Mouse (Mus musculus) CH12.LX (cell line): ENCODE results near the gene Anapc10. TPM values are rescaled to one million over a fixed set of nuclear protein-coding genes. Genes with fewer than 3 reads are reported as not detected.
"Not testable (repeated sequence)": the region's sequence is repeated elsewhere in the genome, so short reads cannot be mapped to it uniquely, and the experiment has no call there.

Source experiments
- DNase-seq: peaks from one replicate; pipeline ENCODE4 v3.0.0-alpha.2; 2013; ENCODE audit errors: extremely low read depth
- H3K27ac ChIP-seq: 2 replicates; pipeline ENCODE4 v1.5.1; 2012; ENCODE audit warnings: low read depth, mild to moderate bottlenecking, control low read depth, moderate library complexity; ENCODE audit not compliant: insufficient read depth
- H3K27me3 ChIP-seq: replicated peaks from 2 replicates; pipeline ENCODE3; 2012; ENCODE audit warnings: inconsistent platforms
- H3K36me3 ChIP-seq, 2 experiments: replicated peaks in 1 of 2; 2 replicates each; pipeline versions ENCODE3 to v1.6.1; 2012; ENCODE audit warnings: inconsistent platforms in 1 of 2, low read length in 1 of 2, mild to moderate bottlenecking in 1 of 2, mixed read lengths in 1 of 2, moderate library complexity in 1 of 2; ENCODE audit not compliant: control insufficient read depth in 1 of 2, insufficient read depth in 1 of 2
- H3K4me1 ChIP-seq, 2 experiments: 2 replicates each; pipeline ENCODE4 v1.6.1; 2012; ENCODE audit warnings: inconsistent platforms in 1 of 2, moderate library complexity in 1 of 2; ENCODE audit not compliant: insufficient read depth in 2 of 2, control insufficient read depth in 1 of 2
- H3K4me2 ChIP-seq: 2 replicates; pipeline ENCODE4 v1.6.1; 2012; ENCODE audit warnings: low read depth, mild to moderate bottlenecking, control low read depth; ENCODE audit not compliant: poor library complexity, insufficient read depth, severe bottlenecking
- H3K4me3 ChIP-seq, 3 experiments: fragments of 150-350 bp in 1 of 3; sonication (generic) in 1 of 3; replicated peaks in 1 of 3; 2 replicates each; pipeline versions ENCODE3 to v1.5.1; 2011 to 2012; ENCODE audit warnings: low read depth in 2 of 3, low read length in 2 of 3, mild to moderate bottlenecking in 2 of 3, moderate library complexity in 2 of 3, control low read depth in 1 of 3, improper control_type of control experiment in 1 of 3, inconsistent platforms in 1 of 3, mixed read lengths in 1 of 3; ENCODE audit not compliant: poor library complexity in 1 of 3
- H3K79me2 ChIP-seq: replicated peaks from 2 replicates; pipeline ENCODE4 v1.6.1; 2012; ENCODE audit warnings: mild to moderate bottlenecking, moderate library complexity; ENCODE audit not compliant: control insufficient read depth, poor library complexity, insufficient read depth, severe bottlenecking; ENCODE audit errors: extremely low read depth
- H3K9ac ChIP-seq: 2 replicates; pipeline ENCODE4 v1.6.1; 2012; ENCODE audit warnings: low read depth, mild to moderate bottlenecking, control low read depth, moderate library complexity; ENCODE audit not compliant: insufficient read depth
- H3K9me3 ChIP-seq: replicated peaks from 2 replicates; pipeline ENCODE3; 2012; ENCODE audit warnings: low read length, inconsistent platforms, mixed read lengths
- E2F4 ChIP-seq: IDR thresholded peaks from 2 replicates; pipeline ENCODE4 v1.6.1; 2011; ENCODE audit warnings: low read depth, low read length, improper control_type of control experiment; ENCODE audit not compliant: insufficient replicate concordance
- ELF1 ChIP-seq: IDR thresholded peaks from 2 replicates; pipeline ENCODE4 v1.6.1; 2014; ENCODE audit warnings: low read depth, mild to moderate bottlenecking, inconsistent platforms, low read length, improper control_type of control experiment
- ETS1 ChIP-seq: conservative IDR thresholded peaks from 2 replicates; pipeline ENCODE4 v1.6.1; 2012; ENCODE audit warnings: low read depth, mild to moderate bottlenecking, inconsistent platforms, low read length, improper control_type of control experiment, moderate library complexity
- IRF4 ChIP-seq: IDR thresholded peaks from 2 replicates; pipeline ENCODE4 v1.6.1; 2014; ENCODE audit warnings: low read depth, mild to moderate bottlenecking, inconsistent platforms, low read length, improper control_type of control experiment
- JUN ChIP-seq: IDR thresholded peaks from 2 replicates; pipeline ENCODE4 v1.6.1; 2011; ENCODE audit warnings: low read depth, mild to moderate bottlenecking, low read length, improper control_type of control experiment, moderate library complexity; ENCODE audit not compliant: insufficient read depth
- MAZ ChIP-seq: IDR thresholded peaks from 2 replicates; pipeline ENCODE4 v1.6.1; 2012; ENCODE audit warnings: low read depth, mild to moderate bottlenecking, inconsistent platforms, low read length, improper control_type of control experiment, moderate library complexity
- MYC ChIP-seq: IDR thresholded peaks from 2 replicates; pipeline ENCODE4 v1.6.1; 2011; ENCODE audit warnings: low read depth, mild to moderate bottlenecking, improper control_type of control experiment, low read length
- POLR2A ChIP-seq: IDR thresholded peaks from 2 replicates; pipeline ENCODE4 v1.6.1; 2011; ENCODE audit warnings: low read depth, mild to moderate bottlenecking, improper control_type of control experiment, low read length
- SMC3 ChIP-seq: IDR thresholded peaks from 2 replicates; pipeline ENCODE4 v1.6.1; 2011; ENCODE audit warnings: low read depth, low read length, improper control_type of control experiment
- TCF12 ChIP-seq: IDR thresholded peaks from 2 replicates; pipeline ENCODE4 v1.6.1; 2014; ENCODE audit warnings: low read depth, mild to moderate bottlenecking, inconsistent platforms, low read length, improper control_type of control experiment
- USF2 ChIP-seq: conservative IDR thresholded peaks from 2 replicates; pipeline ENCODE4 v1.6.1; 2011; ENCODE audit warnings: low read depth, low read length, improper control_type of control experiment
- ZNF384 ChIP-seq: IDR thresholded peaks from 2 replicates; pipeline ENCODE4 v1.6.1; 2012; ENCODE audit warnings: low read depth, low read length, improper control_type of control experiment, inconsistent platforms
- dilution Hi-C: fragments of 300-500 bp; cut with MboI; formaldehyde crosslinking; loops from 2 replicates; pipeline ENCODE4 v1.14.3; 2020; ENCODE audit warnings: low sequenced_read_pairs; ENCODE audit not compliant: extremely low pct_unique_long_range_greater_than_20kb, extremely low pct_ligation_motif_present
- in situ Hi-C: fragments of 300-500 bp; cut with MboI; formaldehyde crosslinking; loops from 3 replicates; pipeline ENCODE4 v1.14.3; 2019; ENCODE audit warnings: low sequenced_read_pairs, low pct_ligation_motif_present, low pct_unique_long_range_greater_than_20kb, mixed read lengths
- polyA plus RNA-seq: library from polyadenylated mRNA; unstranded; fragments of >175 nt; gene quantifications from 2 replicates; pipeline ENCODE4 v1.2.1, GENCODE M21; 2012; ENCODE audit warnings: low read depth; ENCODE audit not compliant: insufficient read length
- total RNA-seq, 2 experiments: library from RNA; depleted of rRNA; stranded (reverse); fragments of 300-350 nt in 1 of 2; fragments of >200 nt in 1 of 2; gene quantifications; 2 replicates each; pipeline ENCODE4 v1.2.3; 2012 to 2014

Gene Anapc10
- total and polyA plus RNA-seq, 3 experiments, result 9.7 to 25.2 (median 22.3) TPM

DNA sequence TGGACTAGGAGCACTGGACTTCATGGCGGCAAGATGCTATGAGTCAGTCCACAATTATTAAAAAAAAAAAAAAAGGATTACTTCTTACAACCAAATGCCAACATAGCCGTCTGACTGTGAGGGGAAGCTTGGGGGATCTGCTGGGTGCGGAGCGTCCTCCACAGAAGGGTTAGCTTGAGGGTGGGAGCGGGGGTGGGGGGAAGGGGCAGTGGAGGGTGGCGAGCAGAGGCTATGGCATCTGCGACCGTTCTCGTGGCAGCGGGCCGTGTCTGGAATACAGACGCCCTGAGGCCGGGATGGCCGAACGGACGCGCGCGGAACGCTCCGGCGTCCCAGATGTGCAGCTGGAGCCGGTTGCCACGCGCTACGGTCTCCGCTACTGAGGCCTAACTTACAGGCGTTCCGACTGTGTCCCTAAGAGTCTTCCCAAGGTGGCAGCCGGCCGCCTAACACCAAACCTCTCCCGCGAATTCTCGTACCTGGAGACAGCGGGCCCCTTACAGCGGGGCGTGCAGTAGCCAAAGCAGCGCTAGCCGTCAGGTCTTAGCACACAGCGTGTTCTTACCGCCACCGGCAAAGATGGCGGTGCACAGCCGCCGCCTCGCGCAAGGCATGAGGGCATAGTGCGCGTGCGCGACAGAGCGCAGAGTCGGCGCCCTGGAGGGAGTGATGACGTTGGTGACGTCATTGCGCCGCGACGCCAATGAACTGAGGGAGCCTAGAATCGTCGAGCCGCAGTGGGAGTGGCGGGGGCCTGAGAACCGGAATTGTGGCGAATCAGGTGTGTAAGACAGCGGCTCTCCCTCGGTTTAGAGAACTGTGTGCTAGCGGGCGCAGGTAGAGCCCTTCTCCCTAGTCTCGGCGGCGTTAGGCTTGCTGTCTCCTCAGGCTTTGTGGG, at the start of gene Anapc10, which contains the start of gene Abce1 (continued):
- peak; percentile 65; the same call in 1 of the 2 replicates for TF ChIP-seq E2F4
- TF ChIP-seq, all 38 proteins: peak for 24

DNA sequence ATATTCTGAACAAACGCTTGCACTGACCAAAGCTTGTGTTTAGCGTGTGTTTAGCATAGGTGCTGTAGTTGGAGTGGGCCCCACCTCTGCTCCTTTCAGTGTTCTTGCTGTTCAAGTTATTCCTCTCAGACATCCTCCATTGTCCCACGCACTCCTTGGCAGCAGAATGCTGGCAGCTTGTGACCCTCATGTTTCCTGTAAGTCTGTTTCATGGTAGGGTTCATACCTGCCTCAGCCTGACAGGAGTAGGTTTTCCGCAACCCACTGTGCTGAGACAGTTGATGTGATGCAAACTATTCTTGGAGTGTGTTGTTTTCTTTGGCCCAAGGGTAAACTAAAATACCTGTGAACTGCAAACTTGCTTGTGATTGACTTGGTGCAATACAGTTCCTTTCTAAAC, 35.2 kb upstream of the Anapc10 start:
- in situ Hi-C loops, result loop anchor here (25.0 kb wide), 1 partner anchor 1036 kb away; no protein-coding TSS in a partner anchor
- Histone ChIP-seq H3K27ac (no peak overlapping the region), H3K4me3 (no peak overlapping the region), H3K27me3 (no peaks in the 10 kb centered on the region), H3K9me3 (no peaks in the 10 kb centered on the region), H3K4me1 (no peaks in the 10 kb centered on the region), H3K4me2 (no peak overlapping the region), H3K9ac (no peak overlapping the region), H3K79me2 (no peaks in the 10 kb centered on the region; the same call in 1 of the 2 replicates), H3K36me3 (peaks cover 32 to 68% of the 10 kb centered on the region in 2 experiments)
- dilution Hi-C loops, result no loop called here
- no peak for TF ChIP-seq ELF1
- TF ChIP-seq TCF12, result no peak
- TF ChIP-seq ETS1, result no peak
- no peak for TF ChIP-seq POLR2A
- TF ChIP-seq JUN, result no peak
- no peak for TF ChIP-seq MAZ
- TF ChIP-seq USF2, result no peak
- TF ChIP-seq SMC3, result no peak
- TF ChIP-seq ZNF384, result no peak
- no peak for TF ChIP-seq IRF4
- no peak for DNase-seq

DNA sequence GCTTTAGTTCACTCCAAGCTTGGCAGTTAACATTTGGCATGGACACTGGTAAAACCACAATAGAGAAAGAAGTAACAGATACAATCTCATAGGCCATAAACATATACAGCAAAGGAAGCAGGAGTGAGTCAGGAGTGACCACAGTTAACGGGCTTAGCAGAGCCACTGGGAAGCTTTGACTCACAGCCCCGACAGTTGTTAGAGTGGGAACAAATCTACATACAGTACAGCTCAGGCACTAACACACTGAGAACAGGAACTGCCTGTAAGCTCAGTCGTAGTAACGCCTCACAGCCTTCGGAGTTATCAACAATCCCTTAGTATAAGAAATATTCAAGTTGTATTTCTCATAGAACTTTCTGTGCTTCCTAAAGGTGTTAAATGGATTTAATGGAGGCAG, 32.6 kb upstream of the Anapc10 start:
- Histone ChIP-seq H3K36me3 (peaks cover 28 to 70% of the 10 kb centered on the region in 2 experiments), H3K27ac (no peak overlapping the region), H3K9ac (no peak overlapping the region), H3K4me2 (no peak overlapping the region), H3K9me3 (no peaks in the 10 kb centered on the region), H3K27me3 (no peaks in the 10 kb centered on the region), H3K79me2 (no peaks in the 10 kb centered on the region), H3K4me3 (no peak overlapping the region), H3K4me1 (no peaks in the 10 kb centered on the region)
- TF ChIP-seq MAZ (no peak), MYC (no peak), ZNF384 (no peak)
- in situ Hi-C loops (loop anchor here (25.0 kb wide), 1 partner anchor 1033 kb away; no protein-coding TSS in a partner anchor), dilution Hi-C loops (no loop called here)
- DNase-seq, result peak; percentile 27

DNA sequence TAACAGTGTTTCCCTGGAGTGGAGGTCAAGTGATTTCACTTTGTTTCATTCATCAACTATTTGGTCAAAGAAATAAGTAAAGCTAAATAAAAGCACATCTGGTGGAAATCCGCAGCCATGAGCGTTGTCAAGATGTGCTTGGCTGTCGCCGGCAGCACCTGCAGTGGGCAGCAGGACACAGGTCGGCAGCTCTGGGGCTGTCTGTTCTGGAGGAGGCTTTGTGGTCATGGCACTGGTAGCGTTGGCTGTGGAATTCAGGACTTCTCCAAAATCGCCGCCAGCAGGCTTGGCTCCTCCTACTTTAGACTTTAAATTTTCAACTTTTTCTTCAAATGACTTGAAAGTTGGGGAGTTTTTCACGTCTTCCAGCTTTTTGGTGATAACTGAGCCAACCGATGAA, 31.5 kb upstream of the Anapc10 start:
- H3K4me3 ChIP-seq, H3K4me1 ChIP-seq, H3K27me3 ChIP-seq, H3K27ac ChIP-seq, H3K79me2 ChIP-seq, DNase-seq, H3K9ac ChIP-seq, H3K9me3 ChIP-seq, dilution Hi-C loops, H3K4me2 ChIP-seq: not testable (repeated sequence)
- in situ Hi-C loops, result loop anchor here (25.0 kb wide), 1 partner anchor 1032 kb away; no protein-coding TSS in a partner anchor
- H3K36me3 ChIP-seq, result peaks cover 31 to 71% of the 10 kb centered on the region in 2 experiments
